Mouse (Mus musculus) induced T-regulatory cell, adult 2 months (primary cell): ENCODE data around the gene Tmem163.

Experiments
- DNase-seq: peaks from one replicate; pipeline ENCODE4 v3.0.0-alpha.2; 2012; ENCODE audit warnings: low read depth

Gene Tmem163

GRCm38 (mm10) chr1:127568641-127569040, 110.7 kb downstream of the Tmem163 start:
- DNase-seq: no peak

DNA sequence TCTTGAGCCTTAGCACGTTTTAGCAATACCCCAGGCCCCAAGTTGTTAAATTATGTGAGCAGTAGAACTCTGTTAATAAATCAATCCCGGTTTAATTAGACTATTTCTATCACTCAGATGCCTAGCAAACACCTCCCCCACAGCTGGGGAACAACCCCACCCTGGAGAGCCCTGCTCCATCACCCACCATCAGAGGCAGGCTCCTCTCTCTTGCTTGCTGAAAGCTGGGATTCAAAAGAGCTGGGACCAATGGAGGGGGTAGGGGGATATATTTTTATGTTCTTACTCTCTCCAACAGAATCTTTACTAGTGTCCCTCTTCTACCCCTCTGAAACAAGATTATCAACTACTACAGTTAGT, 122.9 kb downstream of the Tmem163 start:
- DNase-seq: no peak

GRCm38 (mm10) chr1:127555822-127556485, 123.4 kb downstream of the Tmem163 start:
- DNase-seq: no peak

GRCm38 (mm10) chr1:127548078-127548477, 131.3 kb downstream of the Tmem163 start:
- no peak for DNase-seq

DNA sequence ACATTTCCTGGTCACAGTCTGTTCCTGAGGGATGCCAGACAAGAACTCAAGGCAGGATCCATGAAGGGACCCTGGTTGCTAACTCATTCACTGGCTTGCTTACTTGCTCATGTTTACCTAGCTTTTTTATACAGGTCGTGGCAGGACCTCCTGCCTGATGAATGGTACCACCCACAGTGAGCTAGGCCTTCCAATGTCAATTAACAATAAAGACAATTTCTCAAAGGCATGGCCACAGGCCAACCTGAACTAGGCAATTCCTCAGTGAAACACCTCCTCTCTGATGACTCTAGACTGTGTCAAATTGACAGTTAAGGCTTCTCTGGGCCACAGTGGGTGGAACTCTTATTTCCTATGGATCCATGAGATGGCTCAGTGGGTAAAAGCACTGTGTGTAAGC, 136.6 kb downstream of the Tmem163 start:
- DNase-seq: no peak

- no peak for DNase-seq
Observed at GRCm38 (mm10) chr1:127541931-127542330, 137.4 kb downstream of the Tmem163 start.

DNA sequence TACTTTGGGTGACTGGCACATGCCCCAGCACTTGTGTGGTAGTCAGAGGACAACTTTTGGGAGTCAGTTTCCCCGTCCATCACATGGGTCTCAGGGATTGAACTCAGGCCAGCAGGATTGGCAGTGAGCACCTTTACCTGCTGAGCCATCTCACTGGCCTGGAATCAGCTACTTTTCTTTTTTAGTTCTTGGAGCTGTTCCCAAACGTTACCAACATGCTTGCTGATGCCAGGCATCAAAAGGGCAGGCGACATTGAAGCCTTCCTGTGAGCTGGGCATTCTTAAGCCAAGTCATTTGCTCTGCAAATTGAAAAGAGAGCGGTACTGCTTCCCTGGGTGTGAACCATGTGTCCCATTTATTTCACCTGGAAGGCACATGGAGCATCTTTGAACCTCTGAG, 137.8 kb downstream of the Tmem163 start:
- DNase-seq: no peak

- DNase-seq: no peak
Observed at GRCm38 (mm10) chr1:127537204-127538038, 141.9 kb downstream of the Tmem163 start.

- no peak for DNase-seq
Observed at GRCm38 (mm10) chr1:127536448-127536847, 142.9 kb downstream of the Tmem163 start.

DNA sequence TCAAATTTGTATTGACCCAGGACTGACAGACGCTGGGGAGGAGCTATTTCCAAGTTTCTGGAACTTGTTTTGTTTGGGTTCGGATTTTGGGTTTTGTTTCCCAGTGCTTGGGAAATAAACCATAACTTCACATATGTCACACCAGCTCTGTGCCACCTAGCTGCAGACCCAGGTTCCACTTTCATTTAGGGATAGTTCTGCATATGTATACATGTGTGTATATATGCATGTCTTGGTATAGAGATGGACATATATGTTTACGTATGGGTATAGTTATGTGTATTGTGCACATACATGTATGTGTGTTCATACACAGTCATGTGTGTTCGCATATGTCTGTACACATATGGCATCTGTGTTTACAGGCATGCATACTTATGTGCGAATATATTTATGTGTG, 147.6 kb downstream of the Tmem163 start:
- no peak for DNase-seq

DNA sequence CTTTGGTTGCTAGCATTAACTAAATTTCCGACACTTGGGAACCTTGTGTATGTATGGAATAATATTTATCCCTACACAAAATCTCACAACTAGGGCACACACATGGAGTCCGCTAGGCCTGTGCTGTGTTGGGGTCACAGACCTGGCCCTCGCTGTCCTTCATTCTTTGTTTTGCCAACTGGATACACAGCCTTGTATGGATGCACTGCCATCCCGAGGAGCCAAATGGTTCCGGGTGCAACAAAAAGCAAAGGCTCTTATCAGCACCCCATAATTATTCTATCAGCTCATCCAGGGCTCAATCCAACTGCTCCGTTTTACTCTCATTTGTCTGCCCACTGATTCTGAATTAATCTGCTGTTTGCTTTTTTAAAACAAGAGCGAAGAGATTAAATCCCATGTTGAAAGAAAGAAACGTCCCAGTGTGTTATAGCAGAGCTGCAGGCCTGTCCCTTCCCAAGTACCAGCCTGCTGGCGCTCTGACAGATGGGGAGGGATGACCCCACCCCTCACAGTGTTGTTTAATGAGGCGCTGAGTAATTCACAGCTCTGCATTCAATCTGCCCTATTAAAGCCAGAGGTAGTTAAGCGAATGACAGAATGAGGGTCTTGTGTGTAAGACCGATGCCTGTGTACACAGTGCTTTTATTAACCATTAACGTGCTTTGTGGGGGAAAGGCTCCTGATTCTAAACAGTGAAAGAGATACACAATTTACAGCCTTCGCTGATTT, 148.3 kb downstream of the Tmem163 start:
- no peak for DNase-seq

- DNase-seq: no peak
Observed at GRCm38 (mm10) chr1:127523364-127523763, 156.0 kb downstream of the Tmem163 start.

DNA sequence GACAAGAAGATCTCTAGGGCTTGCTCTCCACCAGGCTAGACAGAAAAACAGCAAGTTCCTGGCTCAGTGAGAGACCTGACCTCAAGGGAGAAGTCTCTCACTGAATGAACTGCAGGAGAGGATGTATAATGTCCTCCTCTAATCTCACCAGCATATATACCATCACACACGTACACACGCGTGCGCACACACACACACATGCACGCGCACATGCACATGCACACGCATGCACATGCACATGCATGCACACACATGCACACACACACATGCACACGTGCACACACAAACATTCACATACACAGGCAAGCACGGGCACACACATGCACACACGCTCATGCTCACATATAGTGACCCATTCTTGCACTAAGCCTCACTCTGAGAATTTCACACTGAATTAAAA, 164.5 kb downstream of the Tmem163 start:
- DNase-seq: no peak

DNA sequence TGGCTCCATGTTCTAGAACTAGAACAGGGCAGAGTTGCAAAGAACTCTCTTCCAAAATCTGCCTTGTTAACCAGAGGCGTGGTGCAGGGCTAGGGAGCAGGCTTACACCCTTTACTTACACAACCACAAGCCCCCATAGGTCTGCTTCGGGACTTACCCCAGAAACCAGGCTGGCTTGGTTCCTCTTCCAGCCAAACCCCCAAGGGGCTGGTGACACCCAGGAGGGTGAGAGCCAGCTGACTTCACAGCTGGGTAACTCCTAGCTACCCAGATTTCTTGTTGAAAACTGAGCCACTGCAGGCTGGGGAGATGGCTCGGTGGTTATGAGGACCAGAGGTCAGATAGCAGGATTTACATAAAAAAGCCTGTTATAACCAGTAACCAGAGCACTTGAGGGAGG, 164.9 kb downstream of the Tmem163 start:
- DNase-seq: no peak

GRCm38 (mm10) chr1:127513664-127514063, 165.7 kb downstream of the Tmem163 start:
- no peak for DNase-seq

DNA sequence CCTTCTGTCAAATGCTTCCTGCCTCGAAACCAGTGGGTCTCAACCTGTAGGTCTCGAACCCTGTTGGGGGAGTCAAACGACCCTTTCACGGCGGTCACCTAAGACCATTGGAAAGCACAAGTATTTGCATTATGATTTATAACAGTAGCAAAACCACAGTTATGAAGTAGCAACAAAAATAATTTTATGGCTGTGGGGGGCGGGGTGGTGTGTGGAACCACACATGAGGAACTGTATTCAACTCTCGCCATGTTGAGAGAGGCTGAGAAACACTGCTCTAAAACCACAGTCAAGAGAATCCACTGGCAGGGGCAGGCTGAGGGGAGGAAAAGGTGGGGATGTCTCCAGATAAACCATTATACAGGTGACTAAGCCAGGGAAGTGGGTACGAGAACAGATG, 166.2 kb downstream of the Tmem163 start:
- DNase-seq: no peak

DNA sequence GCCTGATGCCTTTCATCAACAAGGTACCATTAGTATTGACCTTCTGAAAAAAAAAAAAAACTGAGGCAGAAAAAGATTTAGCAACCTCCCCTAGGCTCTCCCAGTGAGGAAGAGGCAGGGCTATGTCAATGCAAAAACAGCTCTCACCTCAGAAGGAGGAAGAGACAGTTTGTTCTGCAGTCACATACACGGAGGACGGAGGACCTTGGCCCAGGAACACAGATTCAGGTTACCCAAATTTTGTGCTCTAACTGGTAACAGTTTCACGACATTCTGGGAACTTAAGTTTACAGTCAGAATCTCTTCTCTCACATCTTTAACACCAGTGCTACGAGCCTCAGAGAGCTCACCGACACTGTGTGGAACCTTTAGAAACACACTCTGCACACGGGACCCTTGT, 166.6 kb downstream of the Tmem163 start:
- DNase-seq: no peak

- DNase-seq: no peak
Observed at GRCm38 (mm10) chr1:127511362-127511761, 168.0 kb downstream of the Tmem163 start.

- no peak for DNase-seq
Observed at GRCm38 (mm10) chr1:127508921-127509320, 170.4 kb downstream of the Tmem163 start.

- DNase-seq: no peak
Observed at GRCm38 (mm10) chr1:127508067-127508739, 171.1 kb downstream of the Tmem163 start.

GRCm38 (mm10) chr1:127507042-127507650, 172.2 kb downstream of the Tmem163 start:
- no peak for DNase-seq

GRCm38 (mm10) chr1:127500701-127501100, 178.6 kb downstream of the Tmem163 start:
- no peak for DNase-seq
